Mouse (Mus musculus) NIH3T3 (cell line): Measurements from ENCODE around the gene Cdkl5.

ENCODE experiments used
- DNase-seq: peaks from one replicate; pipeline ENCODE4 v3.0.0-alpha.2; 2012; ENCODE audit warnings: low read depth

Cdkl5 gene

GRCm38 (mm10) chrX:160994543-160995121 is at the start of gene Cdkl5:
Gene Cdkl5 (minus strand): TSS chrX:160994704.
- DNase-seq: peak; percentile 96

- DNase-seq: peak; percentile 73
Observed at GRCm38 (mm10) chrX:161033235-161033803, 38.8 kb upstream of the Cdkl5 start.

GRCm38 (mm10) chrX:161032423-161032822 is 37.9 kb upstream of the Cdkl5 start:
- DNase-seq: peak; percentile 6

- peak; percentile 49 for DNase-seq
Observed at GRCm38 (mm10) chrX:161030233-161030632, 35.7 kb upstream of the Cdkl5 start.

GRCm38 (mm10) chrX:161024475-161024874 is 30.0 kb upstream of the Cdkl5 start:
- DNase-seq: no peak

GRCm38 (mm10) chrX:161021548-161021947 is 27.0 kb upstream of the Cdkl5 start:
- no peak for DNase-seq

GRCm38 (mm10) chrX:161018179-161018578 is 23.7 kb upstream of the Cdkl5 start:
- DNase-seq: no peak

GRCm38 (mm10) chrX:161006272-161006671 is 11.8 kb upstream of the Cdkl5 start:
- no peak for DNase-seq

- peak; percentile 15 for DNase-seq
Observed at GRCm38 (mm10) chrX:160996051-160996450, 1.5 kb upstream of the Cdkl5 start.

GRCm38 (mm10) chrX:160995131-160995667 is 695 bp upstream of the Cdkl5 start:
- peak; percentile 75 for DNase-seq

- no peak for DNase-seq
Observed at GRCm38 (mm10) chrX:160993749-160994539, 560 bp downstream of the Cdkl5 start.

- no peak for DNase-seq
Observed at GRCm38 (mm10) chrX:160992703-160993102, 1.8 kb downstream of the Cdkl5 start.

- no peak for DNase-seq
Observed at GRCm38 (mm10) chrX:160990276-160990675, 4.2 kb downstream of the Cdkl5 start.

GRCm38 (mm10) chrX:160977919-160978318 is 16.6 kb downstream of the Cdkl5 start:
- no peak for DNase-seq

- DNase-seq: peak; percentile 1
Observed at GRCm38 (mm10) chrX:160971991-160972545, 22.4 kb downstream of the Cdkl5 start.

- no peak for DNase-seq
Observed at GRCm38 (mm10) chrX:160958593-160959131, 35.8 kb downstream of the Cdkl5 start.

- DNase-seq: no peak
Observed at GRCm38 (mm10) chrX:160949583-160949982, 44.9 kb downstream of the Cdkl5 start.

GRCm38 (mm10) chrX:160944722-160945121 is 49.8 kb downstream of the Cdkl5 start:
- DNase-seq: no peak

GRCm38 (mm10) chrX:160935541-160935940 is 59.0 kb downstream of the Cdkl5 start:
- DNase-seq: no peak

- DNase-seq: peak; percentile 2
Observed at GRCm38 (mm10) chrX:160930656-160931055, 63.8 kb downstream of the Cdkl5 start.

GRCm38 (mm10) chrX:160928870-160929269 is 65.6 kb downstream of the Cdkl5 start:
- no peak for DNase-seq

- DNase-seq: no peak
Observed at GRCm38 (mm10) chrX:160919022-160919637, 75.4 kb downstream of the Cdkl5 start.
